Mouse (Mus musculus) fibroblast of lung, adult 2 months (primary cell): ENCODE measurements around the gene Mecom.

Experiments used
- DNase-seq: peaks from one replicate; pipeline ENCODE4 v3.0.0-alpha.2; 2011; ENCODE audit warnings: low read depth

Gene Mecom

DNA sequence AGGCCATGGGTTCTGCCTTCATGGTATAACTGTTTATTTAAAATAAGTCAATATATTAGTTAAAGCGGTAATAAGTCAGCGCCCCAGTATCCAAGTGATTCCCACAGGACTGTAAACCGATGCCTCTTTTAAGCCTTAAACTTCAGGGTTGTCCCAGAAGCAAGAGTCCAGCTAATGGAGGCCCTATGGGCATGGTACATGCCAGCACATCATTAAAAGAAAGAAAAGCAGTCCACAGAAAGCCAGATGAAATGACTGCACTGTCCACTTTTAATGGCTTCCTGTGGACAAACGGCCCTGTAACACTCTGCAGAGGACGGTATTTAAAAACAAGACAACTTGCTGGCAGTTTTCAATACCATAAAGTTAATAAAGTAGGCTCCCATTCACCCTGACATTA, 531.0 kb downstream of the Mecom start:
- no peak for DNase-seq

DNA sequence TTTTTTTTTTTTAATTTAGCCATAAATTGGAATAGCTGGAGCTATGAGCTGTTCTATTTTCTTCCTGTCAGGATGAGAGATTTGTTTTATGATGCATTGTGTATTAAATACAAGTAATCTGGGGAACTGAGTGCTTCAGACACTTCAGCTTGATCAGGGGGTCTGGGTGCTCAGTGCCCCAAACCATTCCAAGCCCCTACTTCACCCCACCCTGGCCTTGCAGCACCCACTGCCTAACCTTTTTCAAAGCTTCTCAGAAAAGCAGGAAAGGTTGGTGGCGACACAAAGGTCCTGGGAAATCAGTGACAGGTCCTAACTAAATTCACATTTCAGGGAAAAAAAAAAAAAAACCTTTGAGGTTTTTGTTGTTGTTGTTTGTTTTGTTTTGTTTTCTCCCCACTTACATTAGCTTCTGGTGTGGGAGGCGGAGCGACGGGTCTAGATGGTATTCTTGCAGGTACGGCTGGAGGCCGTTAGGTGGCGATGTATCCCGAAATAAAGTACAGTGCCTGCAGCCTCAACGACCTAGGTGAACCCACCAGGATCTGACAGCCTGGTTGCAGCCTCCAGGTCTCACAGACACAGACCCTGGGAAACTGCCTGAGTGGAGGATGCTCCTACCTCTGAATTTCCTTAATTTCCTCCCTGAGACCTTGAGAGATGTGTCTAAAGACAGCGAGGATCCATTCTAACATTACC, 532.7 kb downstream of the Mecom start:
- DNase-seq = no peak

DNA sequence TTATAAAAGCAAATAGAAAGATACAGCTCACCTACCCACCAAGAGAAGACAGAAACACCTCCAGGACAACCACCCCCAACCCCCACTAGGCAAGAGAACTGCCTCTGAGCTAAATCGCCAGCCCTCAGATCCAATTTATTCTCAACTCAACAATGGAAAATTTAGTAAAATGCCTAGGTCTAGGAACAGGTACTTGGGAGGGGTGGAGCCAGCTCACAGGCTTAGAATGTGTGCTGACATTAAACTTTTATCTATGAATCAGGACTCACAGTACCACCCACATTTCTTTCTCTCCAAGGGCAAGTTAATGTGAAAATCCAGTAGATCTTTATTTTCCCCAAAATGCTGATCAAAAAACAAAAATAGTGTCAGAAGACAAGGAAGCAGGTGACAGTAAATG, 533.5 kb downstream of the Mecom start:
- DNase-seq = no peak

DNA sequence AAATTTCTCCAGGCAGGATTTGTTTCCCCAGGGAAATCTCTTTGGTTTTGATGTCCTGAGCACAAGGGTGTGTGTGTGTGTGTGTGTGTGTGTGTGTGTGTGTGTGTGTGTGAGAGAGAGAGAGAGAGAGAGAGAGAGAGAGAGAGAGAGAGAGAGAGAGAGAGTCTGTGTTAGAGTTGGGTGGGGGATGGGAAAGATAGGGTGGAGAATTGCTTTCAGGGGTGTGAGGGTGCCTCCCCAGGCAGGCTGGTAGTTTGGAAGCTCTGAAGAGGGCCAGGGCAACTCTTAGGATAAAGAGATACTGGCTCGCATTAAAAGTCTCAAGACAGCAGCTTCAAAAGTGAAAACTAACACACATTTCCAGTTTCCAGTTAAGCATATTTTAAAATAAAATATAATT, 534.4 kb downstream of the Mecom start:
- no peak for DNase-seq

DNA sequence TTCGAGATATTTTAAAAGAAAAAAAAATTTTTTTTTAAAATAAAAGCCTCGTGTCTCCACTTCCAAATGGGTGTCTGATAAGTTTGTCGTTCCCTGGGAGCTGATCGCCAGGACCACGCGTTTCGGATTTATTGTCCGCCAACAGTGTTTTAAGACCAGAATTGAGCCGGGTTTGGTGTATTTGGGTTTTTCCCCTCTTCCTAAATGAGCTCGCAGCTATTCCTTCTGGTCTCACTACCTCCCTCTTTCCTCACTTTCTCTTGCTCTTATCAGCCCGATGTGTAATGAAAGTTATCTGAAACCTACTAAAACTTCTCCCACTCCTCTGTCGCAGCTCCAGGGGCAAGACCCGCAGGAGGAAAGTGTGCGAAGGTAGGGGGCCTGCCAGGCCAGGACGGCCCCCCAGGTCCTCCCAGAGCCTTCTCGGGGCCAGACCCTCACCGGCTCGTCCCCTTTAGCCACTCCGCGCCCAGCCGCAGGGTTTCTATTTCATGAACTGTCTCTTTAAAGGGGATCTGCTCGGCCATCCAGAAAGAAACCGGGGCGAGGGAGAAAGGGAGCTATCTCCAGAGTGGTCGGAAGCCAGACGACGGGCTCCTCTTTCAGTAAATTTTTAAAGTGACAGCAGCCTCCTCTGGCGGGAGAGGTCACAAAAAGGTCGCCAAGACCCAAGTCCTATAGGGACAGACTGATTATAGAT, 535.0 kb downstream of the Mecom start:
- no peak for DNase-seq

DNA sequence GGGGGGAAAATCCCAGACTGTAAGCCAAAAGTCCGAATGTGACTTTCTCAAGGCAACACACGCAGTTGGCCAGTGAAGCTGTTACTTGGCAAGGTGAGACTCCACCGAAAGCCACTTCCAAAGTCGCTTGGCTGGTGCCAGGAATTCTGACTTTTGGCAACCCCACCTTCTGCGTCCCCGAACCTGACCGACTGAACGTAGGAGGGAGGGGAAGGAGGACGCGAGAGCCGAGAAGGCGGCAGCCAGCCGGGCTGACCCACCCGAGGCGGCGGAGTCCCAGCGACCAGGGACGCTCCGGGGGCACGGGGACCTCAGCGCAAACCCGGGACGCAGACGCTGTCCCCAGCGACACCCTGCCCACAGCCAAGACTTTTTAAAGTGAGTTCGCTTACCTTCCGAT, 535.7 kb downstream of the Mecom start:
- DNase-seq = no peak

DNA sequence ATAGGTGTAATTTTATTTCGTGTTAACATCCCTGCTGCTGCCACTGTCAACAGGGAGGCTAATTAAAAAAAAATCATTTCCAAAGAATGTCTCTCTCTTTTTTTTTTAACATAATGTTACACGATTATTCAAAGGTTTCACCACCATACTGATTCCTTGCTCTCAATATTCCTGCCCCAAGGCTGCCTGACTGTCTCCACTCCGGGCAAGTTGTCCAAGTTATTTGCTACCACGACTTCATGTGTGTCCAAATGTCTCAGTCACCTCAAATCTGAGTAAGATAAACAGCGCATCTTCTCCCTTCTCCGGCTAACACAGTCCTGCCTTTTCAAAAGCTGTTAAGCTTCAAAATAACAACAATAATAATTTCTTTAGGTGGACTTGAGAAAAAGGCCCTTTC, 536.1 kb downstream of the Mecom start:
- no peak for DNase-seq

DNA sequence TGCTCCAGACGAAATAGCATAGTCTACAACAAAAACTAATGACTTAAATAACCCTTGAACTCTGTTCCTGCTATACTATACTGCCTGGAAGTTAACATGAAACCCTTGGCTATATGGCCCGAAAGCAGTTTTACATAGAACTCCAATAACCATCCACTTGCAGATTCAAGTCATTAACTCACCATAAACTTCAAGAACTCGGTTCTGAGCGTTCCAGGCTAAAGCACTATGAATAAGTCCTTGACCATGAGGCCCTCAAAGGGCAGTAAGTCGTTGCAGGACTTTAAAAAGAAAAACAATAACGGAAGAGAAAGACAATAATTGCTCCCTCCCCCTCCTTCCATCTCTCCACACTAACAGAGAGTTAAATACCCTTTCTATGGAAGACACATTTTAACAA, 536.9 kb downstream of the Mecom start:
- no peak for DNase-seq

DNA sequence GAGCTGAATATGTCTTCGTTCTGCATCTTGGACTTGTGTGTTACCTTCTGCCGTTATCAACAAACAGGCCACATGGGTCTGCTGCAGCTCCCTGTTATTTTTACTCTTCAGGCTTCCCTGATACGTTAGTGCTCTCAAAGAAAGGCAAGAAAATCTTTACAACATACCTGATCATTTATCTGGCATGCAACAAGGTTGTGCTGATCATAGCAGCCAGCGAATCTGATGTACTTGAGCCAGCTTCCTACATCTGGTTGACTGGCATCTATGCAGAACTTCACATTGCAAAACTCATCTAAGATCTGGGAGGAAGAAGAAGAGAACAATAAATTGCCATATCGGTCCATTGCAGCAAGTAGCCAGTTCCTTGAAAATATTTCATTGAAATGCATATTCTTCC, 538.2 kb downstream of the Mecom start:
- no peak for DNase-seq

DNA sequence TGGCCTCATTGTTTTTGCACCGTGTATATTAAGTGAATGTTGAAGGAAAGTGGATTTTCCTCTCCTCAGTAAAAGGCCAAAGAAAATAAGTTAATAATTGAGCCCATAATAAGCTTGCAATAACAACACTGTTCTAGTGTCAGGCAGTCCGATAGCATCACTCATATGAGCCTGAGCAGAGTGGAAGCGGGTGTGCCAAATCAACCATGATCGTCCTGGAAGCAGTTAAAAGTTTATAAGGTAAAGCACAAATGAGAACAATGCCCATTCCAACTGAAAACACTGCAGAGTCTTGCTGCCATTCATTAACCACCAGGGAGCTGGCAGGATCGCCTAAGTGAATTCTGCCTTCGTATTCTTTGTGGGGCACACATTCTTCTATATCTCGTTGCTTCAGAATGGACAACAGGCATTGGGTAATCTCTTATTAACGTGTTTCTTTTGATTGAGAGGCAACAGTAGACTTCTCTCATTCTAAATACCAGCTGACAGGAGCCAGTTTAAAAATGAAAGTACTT, 542.9 kb downstream of the Mecom start:
- DNase-seq = no peak

DNA sequence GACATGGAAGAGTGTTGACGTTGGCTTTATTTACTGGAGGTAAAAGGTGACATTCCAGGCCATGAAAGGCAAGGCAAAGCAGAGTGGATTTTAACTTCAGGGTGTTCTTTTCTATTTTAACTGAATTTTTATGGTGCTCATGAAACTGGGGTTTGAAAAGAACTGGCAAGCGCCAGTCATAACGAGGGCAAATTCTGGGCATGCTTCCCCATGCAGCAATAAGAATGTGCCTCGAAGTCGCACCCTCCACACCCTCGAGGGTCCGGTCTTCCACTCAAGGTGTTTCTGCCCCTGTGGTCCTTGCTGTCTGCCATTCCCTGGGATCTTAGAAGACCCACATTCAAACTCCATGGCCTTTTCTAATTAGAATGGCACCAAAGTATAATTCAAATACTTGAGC, 547.5 kb downstream of the Mecom start:
- no peak for DNase-seq

DNA sequence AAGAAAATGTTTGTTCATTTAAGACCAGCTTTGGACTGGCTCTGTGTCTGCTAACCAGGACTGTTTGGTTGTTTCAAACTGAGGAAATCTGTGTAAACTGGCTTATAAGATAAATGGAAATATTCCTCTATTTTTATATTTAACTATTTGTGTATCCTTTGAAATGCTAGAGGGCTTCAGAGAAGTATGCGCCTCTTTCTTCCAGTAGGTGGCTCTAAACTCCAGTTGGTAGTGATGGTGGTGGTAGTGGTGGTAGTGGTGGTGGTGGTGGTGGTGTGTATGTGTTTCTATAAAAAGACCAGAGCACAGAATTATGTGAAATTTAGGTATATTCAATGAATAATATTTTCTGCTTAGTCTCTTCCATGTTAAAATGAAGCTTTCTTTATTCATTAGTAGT, 548.8 kb downstream of the Mecom start:
- no peak for DNase-seq

DNA sequence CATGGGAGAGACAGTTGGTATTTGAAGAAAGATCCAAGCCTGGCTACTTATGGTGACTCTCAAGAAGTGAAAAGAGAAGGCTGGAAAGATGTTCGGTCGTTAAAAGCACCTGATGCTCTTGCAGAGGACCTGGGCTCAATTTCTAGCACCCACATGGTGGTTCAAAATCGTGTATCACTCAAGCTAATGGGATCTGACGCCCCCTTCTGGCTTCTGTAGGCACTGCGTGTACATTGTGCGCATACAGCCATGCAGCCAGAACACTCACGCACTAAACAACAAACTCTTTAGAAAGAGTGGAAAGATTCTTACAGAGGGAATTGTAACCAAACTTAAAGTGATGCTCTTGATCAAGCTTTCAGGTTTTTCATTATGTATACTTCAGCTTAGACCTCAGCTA, 550.7 kb downstream of the Mecom start:
- DNase-seq = no peak

DNA sequence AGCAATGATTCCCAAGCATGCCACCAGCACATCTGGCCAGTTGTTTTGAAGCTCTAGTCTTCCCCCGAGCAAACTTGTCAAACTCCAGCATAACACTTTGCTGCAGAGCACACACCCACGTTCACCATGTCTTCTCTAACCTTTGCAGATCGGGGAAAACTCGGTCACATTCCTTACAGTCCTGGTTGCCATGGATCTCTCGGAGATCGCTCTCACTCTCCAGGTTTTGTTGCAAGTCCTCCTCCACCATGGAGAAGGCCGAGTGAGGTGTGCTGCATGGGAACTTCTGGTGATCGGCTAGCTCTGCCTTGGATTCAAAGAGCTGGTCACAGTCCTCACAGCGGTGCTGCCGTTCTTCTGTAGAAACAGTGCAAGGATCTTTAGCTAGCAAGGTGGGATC, 554.5 kb downstream of the Mecom start:
- no peak for DNase-seq

DNA sequence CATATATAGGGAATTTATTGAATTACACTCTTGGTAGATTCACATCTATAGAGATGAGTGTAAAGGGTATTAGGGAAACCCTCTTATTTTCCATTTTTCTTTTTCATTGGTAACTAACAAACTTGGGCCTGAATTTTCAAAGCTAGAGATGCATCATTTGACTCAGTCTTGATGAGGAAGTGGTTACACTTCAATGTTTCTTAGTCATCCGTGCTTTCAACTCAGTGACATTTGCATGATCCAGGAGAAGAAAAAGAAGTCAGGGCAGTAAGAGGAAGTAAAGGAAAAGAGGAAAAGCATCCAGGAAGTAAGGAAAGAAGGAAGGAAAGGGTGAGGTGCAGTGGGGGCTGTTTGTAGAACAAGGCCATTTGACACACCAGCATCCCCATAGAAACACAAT, 556.3 kb downstream of the Mecom start:
- no peak for DNase-seq

DNA sequence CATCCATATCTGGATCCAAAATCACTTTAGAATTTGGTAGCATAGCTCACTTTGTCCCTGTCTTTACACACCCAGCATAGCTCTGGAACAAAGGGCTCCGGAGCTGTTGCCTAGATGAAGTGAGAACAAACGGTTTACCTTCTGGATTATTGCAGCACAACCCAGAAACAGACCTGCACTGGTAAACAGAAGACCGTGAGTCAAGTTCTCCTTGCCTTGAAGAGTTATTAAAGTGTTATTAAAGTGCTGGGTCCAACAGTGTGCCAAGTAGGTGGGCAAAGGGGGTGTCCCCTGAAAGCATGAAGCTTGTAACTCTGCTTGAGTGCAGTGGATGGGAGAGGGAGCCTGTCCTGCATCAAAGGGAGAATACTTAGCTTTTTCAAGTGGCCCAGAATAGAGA, 563.4 kb downstream of the Mecom start:
- DNase-seq = no peak

DNA sequence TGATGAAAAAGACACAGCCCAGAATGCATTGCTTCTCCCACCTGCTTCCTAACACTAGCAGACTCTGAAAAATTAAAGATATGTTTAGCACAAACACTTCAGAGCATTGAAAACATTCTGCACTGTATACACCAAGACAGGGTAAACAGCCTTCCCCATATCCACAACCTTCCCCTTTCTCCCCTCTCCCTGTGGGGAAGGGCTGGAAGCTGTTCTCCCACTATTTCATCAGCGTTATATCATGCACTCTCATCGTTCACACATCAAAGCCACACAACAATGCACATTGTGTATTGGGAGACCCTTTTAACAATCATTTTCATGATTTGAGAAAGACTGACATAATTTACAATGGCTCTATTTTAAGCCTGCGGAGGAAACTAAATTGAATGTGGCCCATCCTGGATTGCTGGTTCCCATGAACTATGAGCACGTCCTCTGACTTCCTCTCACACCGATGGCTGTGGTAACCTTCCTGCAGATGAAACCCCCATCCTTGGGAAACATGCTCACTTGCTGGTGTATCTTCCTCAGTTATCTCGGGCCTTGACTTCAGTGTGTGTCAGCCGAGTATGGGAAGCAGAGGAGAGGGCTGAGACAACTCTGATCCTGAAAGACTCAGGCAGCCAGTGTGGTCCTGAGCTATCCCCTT, 566.4 kb downstream of the Mecom start:
- no peak for DNase-seq

DNA sequence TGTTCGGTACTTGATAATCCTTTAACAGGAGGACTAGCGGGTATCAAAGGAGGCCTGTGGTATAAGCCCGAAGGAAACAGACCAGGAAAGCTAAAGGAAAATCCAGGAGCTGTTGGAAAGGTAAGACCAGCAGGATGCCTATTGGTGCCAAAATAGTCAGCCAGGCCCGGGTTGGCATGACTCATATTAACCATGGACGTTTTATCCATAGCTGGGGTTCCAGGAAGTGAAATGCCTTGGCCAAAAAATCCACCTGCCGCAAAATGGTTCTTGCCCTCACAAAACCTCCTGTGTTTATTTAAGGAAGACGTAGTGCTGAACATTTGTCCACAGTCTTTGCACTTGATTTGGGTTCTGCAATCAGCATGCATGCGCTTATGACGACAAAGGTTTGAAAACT, 567.3 kb downstream of the Mecom start:
- no peak for DNase-seq

DNA sequence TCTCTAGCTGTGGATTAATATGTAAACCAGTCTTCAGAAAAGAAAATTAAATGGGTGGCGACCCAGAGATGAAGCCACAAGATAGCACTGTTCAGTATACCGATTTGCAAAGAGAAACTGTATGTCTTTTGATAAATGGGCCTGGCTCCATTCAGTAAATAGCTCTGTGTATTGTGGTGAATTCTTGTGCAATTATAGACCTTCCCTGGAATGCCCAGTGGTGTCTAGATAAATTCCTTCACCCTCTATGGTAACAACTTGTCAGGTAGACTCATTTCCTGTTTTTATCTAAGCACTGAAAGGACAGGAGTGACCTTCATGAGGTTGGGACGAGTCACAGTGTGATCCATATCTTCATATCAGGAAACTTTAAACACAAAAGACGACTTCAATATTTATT, 571.2 kb downstream of the Mecom start:
- DNase-seq = no peak

DNA sequence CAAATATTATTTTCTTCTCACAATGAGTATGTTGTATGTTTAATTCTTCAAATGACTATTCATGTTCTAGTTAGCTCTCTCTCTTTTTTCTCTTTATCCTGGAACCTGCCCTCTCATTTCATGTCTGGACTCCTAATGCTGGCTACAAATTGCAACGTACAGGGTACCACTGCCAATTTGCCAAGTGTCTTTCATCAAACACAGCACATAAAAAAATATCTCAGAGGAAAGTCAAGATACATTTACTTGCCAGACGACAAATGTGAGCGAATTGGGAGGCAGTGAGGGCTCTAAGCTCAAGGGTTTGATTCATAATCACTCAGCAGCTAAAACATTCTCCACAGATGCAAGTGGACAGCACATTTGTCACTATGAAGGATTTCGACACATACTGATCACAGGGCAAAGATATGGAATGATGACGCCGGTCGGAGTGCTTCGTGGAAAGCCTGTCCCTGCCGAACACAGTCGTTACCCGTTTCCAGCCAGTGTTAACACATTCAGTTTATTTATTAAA, 579.3 kb downstream of the Mecom start:
- no peak for DNase-seq

DNA sequence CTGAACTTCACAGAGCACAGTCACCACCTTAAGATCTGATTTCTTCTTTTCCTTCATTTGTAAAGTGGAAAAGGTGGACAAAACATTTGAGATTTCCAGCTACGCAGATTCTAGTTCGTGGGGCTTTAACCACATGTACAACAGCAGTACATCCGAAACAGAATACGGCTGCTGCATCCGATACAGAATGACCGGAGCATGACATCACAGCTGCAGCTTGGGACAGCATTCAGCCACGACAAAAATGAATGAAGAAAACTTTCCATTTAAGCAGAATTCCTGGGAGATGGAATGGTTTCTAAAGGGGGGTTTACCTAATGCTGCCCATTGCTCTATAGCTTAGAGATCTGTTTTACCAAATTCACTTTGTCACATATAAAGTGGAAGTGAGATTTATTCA, 583.9 kb downstream of the Mecom start:
- no peak for DNase-seq

DNA sequence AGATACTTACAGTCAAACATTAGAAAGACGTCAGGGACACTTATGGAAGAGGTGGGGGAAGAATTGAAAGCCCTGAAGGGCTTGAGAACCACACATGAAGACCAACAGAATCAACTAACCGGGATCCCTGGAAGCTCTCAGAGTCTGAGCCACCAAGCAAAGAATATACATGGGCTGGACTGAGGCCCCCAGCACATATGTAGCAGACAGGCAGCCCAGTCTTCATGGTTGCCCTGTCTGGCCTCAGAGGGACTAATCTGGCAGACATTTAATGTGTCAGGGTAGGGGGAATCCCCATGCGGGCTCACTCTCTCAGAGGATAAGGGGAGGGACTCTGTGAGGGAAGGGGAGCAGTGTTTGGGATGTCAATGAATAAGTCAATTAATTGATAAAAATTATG, 584.4 kb downstream of the Mecom start:
- no peak for DNase-seq

DNA sequence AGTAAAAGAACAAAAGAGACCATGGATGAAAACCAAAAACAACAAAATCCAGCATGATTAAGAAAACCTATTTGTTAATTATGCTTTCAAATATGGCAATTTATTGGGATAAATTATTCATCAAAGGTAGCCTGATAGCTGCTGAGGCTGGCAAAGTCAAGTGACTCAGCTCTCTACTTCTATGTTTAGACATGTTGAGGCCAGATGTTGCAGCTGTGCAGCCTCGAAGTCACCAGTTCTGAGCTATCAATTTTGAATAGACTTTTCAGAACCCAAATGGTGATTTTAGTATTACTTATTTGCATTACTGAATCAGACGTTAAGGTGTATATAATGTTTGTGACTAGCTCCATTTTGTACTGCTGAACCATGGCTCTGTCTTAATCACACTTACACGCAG, 588.8 kb downstream of the Mecom start:
- no peak for DNase-seq
